Mouse (Mus musculus): ENCODE results near the gene Cby3. TPM values are rescaled to one million over a fixed set of nuclear protein-coding genes. Genes with fewer than 3 reads are reported as not detected.
"Not testable (repeated sequence)": the region's sequence is repeated elsewhere in the genome, so short reads cannot be mapped to it uniquely, and the experiment has no call there.

Cby3 gene
- total RNA-seq, 2 experiments from 2014 or later: not detected

- peak in 1 of 2 experiments; percentile 26 for DNase-seq
- intact Hi-C loops (cut with DNase I): no loop called here
These were observed 4.9 kb downstream of the Cby3 start for GRCm38 (mm10) chr11:50358950-50359861.

- intact Hi-C loops (cut with DNase I): loop anchor here (5.0 kb wide), 3 partner anchors 39 to 124 kb away; partner anchors contain the start of gene Ltc4s
- not testable (repeated sequence) for DNase-seq
These were observed 7.0 kb downstream of the Cby3 start for GRCm38 (mm10) chr11:50361282-50361681.

GRCm38 (mm10) chr11:50364548-50364947 is 10.3 kb downstream of the Cby3 start:
- DNase-seq: peak in 1 of 2 experiments; percentile 61
- intact Hi-C loops (cut with DNase I): loop anchor here (5.0 kb wide), 3 partner anchors 42 to 127 kb away; partner anchors contain the start of gene Ltc4s

GRCm38 (mm10) chr11:50365322-50365721 is 11.1 kb downstream of the Cby3 start:
- DNase-seq: no peak
- intact Hi-C loops (cut with DNase I): no loop called here

GRCm38 (mm10) chr11:50367531-50367930 is 13.3 kb downstream of the Cby3 start:
- intact Hi-C loops (cut with DNase I): no loop called here
- DNase-seq: no peak

- no peak for DNase-seq
- intact Hi-C loops (cut with DNase I): no loop called here
These were observed 15.2 kb downstream of the Cby3 start for GRCm38 (mm10) chr11:50369360-50369911.

- no peak for DNase-seq
- intact Hi-C loops (cut with DNase I): loop anchor here (5.0 kb wide), 1 partner anchor 199 kb away; the partner anchor contains the start of gene Mrnip
These were observed 16.7 kb downstream of the Cby3 start for GRCm38 (mm10) chr11:50370969-50371368.

GRCm38 (mm10) chr11:50371399-50371841 is 17.2 kb downstream of the Cby3 start:
- DNase-seq: peak in 1 of 2 experiments; percentile 53
- intact Hi-C loops (cut with DNase I): loop anchor here (5.0 kb wide), 1 partner anchor 199 kb away; the partner anchor contains the start of gene Mrnip

GRCm38 (mm10) chr11:50371911-50372310 is 17.6 kb downstream of the Cby3 start:
- DNase-seq: no peak
- intact Hi-C loops (cut with DNase I): loop anchor here (5.0 kb wide), 1 partner anchor 200 kb away; the partner anchor contains the start of gene Mrnip

GRCm38 (mm10) chr11:50373086-50373485 is 18.8 kb downstream of the Cby3 start:
- no peak for DNase-seq
- intact Hi-C loops (cut with DNase I): loop anchor here (5.0 kb wide), 1 partner anchor 201 kb away; the partner anchor contains the start of gene Mrnip

- no peak for DNase-seq
- intact Hi-C loops (cut with DNase I): loop anchor here (5.0 kb wide), 1 partner anchor 201 kb away; the partner anchor contains the start of gene Mrnip
These were observed 19.4 kb downstream of the Cby3 start for GRCm38 (mm10) chr11:50373621-50374020.

- intact Hi-C loops (cut with DNase I): loop anchor here (5.0 kb wide), 1 partner anchor 202 kb away; the partner anchor contains the start of gene Mrnip
- DNase-seq: no peak
These were observed 20.2 kb downstream of the Cby3 start for GRCm38 (mm10) chr11:50374286-50375015.

- intact Hi-C loops (cut with DNase I): no loop called here
These were observed 21.2 kb downstream of the Cby3 start for GRCm38 (mm10) chr11:50375421-50375820.

GRCm38 (mm10) chr11:50376156-50376790 is 22.0 kb downstream of the Cby3 start:
- no peak for DNase-seq
- intact Hi-C loops (cut with DNase I): no loop called here

More at GRCm38 (mm10) chr11:50375421-50375820, 21.2 kb downstream of the Cby3 start:
- no peak for DNase-seq

GRCm38 (mm10) chr11:50376911-50377891 is 22.9 kb downstream of the Cby3 start, which contains the start of gene Hnrnph1:
Gene Hnrnph1, plus strand, starts transcription at chr11:50376990.
- intact Hi-C loops (cut with DNase I): no loop called here
- peak; percentile 95 to 99 for DNase-seq

- peak; percentile 87 to 89 for DNase-seq
- intact Hi-C loops (cut with DNase I): no loop called here
These were observed 23.8 kb downstream of the Cby3 start for GRCm38 (mm10) chr11:50377892-50378684.

- DNase-seq: no peak
- intact Hi-C loops (cut with DNase I): no loop called here
These were observed 24.9 kb downstream of the Cby3 start for GRCm38 (mm10) chr11:50379023-50379752.
